ENCODE assay signal across 29 mouse cellular contexts in genomic region chr10:92675056-92675455, GRCm38 (mm10). TPM values are rescaled to one million over a fixed set of nuclear protein-coding genes. Genes with fewer than 3 reads are reported as not detected.
DNase-seq lines count a peak whose midpoint lies in the region; ATAC-seq and TF ChIP-seq lines count a peak whose summit lies in the region.
"Had no signal": no experiment of that assay in that cellular context is flagged by ENCODE, and none has a peak within 500 bp of the region (broad histone marks: within the 10 kb centered on the region; RNA-seq: fewer than 3 reads in every experiment).

No protein-coding gene starts in this region.

- no peaks in the 10 kb centered on the region for H3K4me1 ChIP-seq in heart, embryonic 12.5 days (replicated peaks)
- no peaks in the 10 kb centered on the region for H3K4me1 ChIP-seq in midbrain, postnatal 0 days (ENCODE audit: insufficient read depth, low read length)
- no peaks in the 10 kb centered on the region for H3K4me1 ChIP-seq in midbrain, embryonic 10.5 days
- H3K4me1 ChIP-seq: embryonic facial prominence, embryonic 12.5 days; forebrain, embryonic 12.5 days; heart, embryonic 15.5 days had no signal

- no peak for ATAC-seq in heart, embryonic 12.5 days (ENCODE audit: insufficient number of reproducible peaks, low FRiP score)
- ATAC-seq in midbrain, postnatal 0 days (ENCODE audit: low FRiP score), result no peak
- ATAC-seq: forebrain, embryonic 16.5 days; hindbrain, postnatal 0 days; inflammation-experienced regulatory T-cells, adult 6 months; intestine, embryonic 16.5 days; Patski had no signal

- no peak overlapping the region for H3K4me3 ChIP-seq in heart, embryonic 12.5 days
- no peak overlapping the region for H3K4me3 ChIP-seq in midbrain, postnatal 0 days (ENCODE audit: low read depth, low read length)
- H3K4me3 ChIP-seq in midbrain, embryonic 10.5 days, result no peak overlapping the region
- H3K4me3 ChIP-seq: embryonic facial prominence, embryonic 12.5 days; erythroblast, embryonic 14.5 days; forebrain, embryonic 12.5 days; gastrocnemius, adult 2 months; heart, embryonic 15.5 days had no signal

- 81% methylated on average over 4 of the region's 4 CpGs for WGBS in heart, embryonic 12.5 days
- 90% methylated on average over 4 of the region's 4 CpGs for WGBS in midbrain, postnatal 0 days
- WGBS in midbrain, embryonic 10.5 days, result 94% methylated on average over 4 of the region's 4 CpGs

- no peaks in the 10 kb centered on the region for H3K36me3 ChIP-seq in heart, embryonic 12.5 days
- H3K36me3 ChIP-seq in midbrain, postnatal 0 days (ENCODE audit: insufficient read depth, low read length), result no peaks in the 10 kb centered on the region
- no peaks in the 10 kb centered on the region for H3K36me3 ChIP-seq in midbrain, embryonic 10.5 days
- H3K36me3 ChIP-seq: embryonic facial prominence, embryonic 12.5 days; forebrain, embryonic 12.5 days; G1E; heart, embryonic 15.5 days had no signal

- TF ChIP-seq CTCF in midbrain, postnatal 0 days (IDR thresholded peaks at IDR 0.05), result no peak

- no peaks in the 10 kb centered on the region for H3K9me3 ChIP-seq in heart, embryonic 12.5 days (replicated peaks)
- no peaks in the 10 kb centered on the region for H3K9me3 ChIP-seq in midbrain, postnatal 0 days (ENCODE audit: low read length)
- H3K9me3 ChIP-seq in midbrain, embryonic 10.5 days (replicated peaks), result no peaks in the 10 kb centered on the region
- H3K9me3 ChIP-seq: embryonic facial prominence, embryonic 12.5 days; forebrain, embryonic 12.5 days; G1E; heart, embryonic 15.5 days had no signal

- H3K27ac ChIP-seq in heart, embryonic 12.5 days (ENCODE audit: poor library complexity, severe bottlenecking), result no peak overlapping the region
- H3K27ac ChIP-seq in midbrain, postnatal 0 days (ENCODE audit: low read depth, low read length), result no peak overlapping the region
- no peak overlapping the region for H3K27ac ChIP-seq in midbrain, embryonic 10.5 days (replicated peaks)
- H3K27ac ChIP-seq: embryonic facial prominence, embryonic 12.5 days; forebrain, embryonic 12.5 days; gastrocnemius, adult 2 months; heart, embryonic 15.5 days; hindbrain, embryonic 14.5 days; hindbrain, postnatal 0 days had no signal

- no peak overlapping the region for H3K4me2 ChIP-seq in heart, embryonic 12.5 days
- no peak overlapping the region for H3K4me2 ChIP-seq in midbrain, postnatal 0 days (ENCODE audit: low read depth, low read length, poor library complexity, severe bottlenecking)
- H3K4me2 ChIP-seq: embryonic facial prominence, embryonic 12.5 days; forebrain, embryonic 12.5 days; heart, embryonic 11.5 days; heart, embryonic 15.5 days; hindbrain, embryonic 14.5 days had no signal

- intact Hi-C loops in heart, postnatal 10 days (cut with DNase I), result no loop called here

- no peaks in the 10 kb centered on the region for H3K27me3 ChIP-seq in heart, embryonic 12.5 days (replicated peaks)
- H3K27me3 ChIP-seq in midbrain, postnatal 0 days (ENCODE audit: insufficient read depth, low read length), result no peaks in the 10 kb centered on the region
- no peaks in the 10 kb centered on the region for H3K27me3 ChIP-seq in midbrain, embryonic 10.5 days (ENCODE audit: low read depth, poor library complexity, severe bottlenecking)
- H3K27me3 ChIP-seq: CH12.LX; embryonic facial prominence, embryonic 12.5 days; forebrain, embryonic 12.5 days; heart, embryonic 15.5 days; Patski had no signal

- H3K9ac ChIP-seq in heart, embryonic 12.5 days, result no peak overlapping the region
- no peak overlapping the region for H3K9ac ChIP-seq in midbrain, postnatal 0 days (replicated peaks; ENCODE audit: low read length, poor library complexity, severe bottlenecking)
- H3K9ac ChIP-seq: embryonic facial prominence, embryonic 12.5 days; forebrain, embryonic 12.5 days; heart, embryonic 15.5 days; hindbrain, embryonic 14.5 days had no signal

- peak; percentile 49 to 55 for DNase-seq in cerebellum, postnatal 14 days
- no peak for DNase-seq in cerebellum, adult 9-10 months
- DNase-seq in heart, postnatal 10 days, result peak; percentile 14 to 17
- DNase-seq in midbrain, postnatal 0 days (ENCODE audit: low spot score), result peak; percentile 30
- DNase-seq in midbrain, embryonic 10.5 days (ENCODE audit: low spot score), result no peak
- DNase-seq in lung, adult 18-20 months, result no peak
- DNase-seq: adrenal gland, postnatal 10 days; adrenal gland, postnatal 36 days; B cell, adult 2 months; cerebellum, adult 18-20 months; cerebellum, adult 9-11 months; gastrocnemius, adult 2 months; gastrocnemius, postnatal 14 days; heart, adult 11 months; heart, postnatal 4 days had no signal

RNA-seq across cellular contexts. Expression of gene Nedd1, which starts 47.2 kb away (rescaled TPM):
- total RNA-seq in heart, postnatal 10 days (2021), result 10 to 100 TPM; 19.2 to 20.7 TPM
- 52.3 and 55.0 TPM in 2 replicates for polyA plus RNA-seq in heart, embryonic 12.5 days (2016; fragmentation: Nextera tagmentation; extraction: Ambion mirVana)
- 7.6 and 7.8 TPM in 2 replicates for total RNA-seq in midbrain, postnatal 0 days (2014; rRNA removed)
- 4.4 and 7.0 TPM in 2 replicates for polyA plus RNA-seq in midbrain, postnatal 0 days (2015; fragmentation: Nextera tagmentation; extraction: Ambion mirVana)
- polyA plus RNA-seq in midbrain, embryonic 10.5 days (2016; fragmentation: Nextera tagmentation; extraction: Ambion mirVana), result 57.8 and 62.7 TPM in 2 replicates

Comparison
In these comparisons a context has a peak if more than half of its experiments do, and no peak if none do; other contexts are left out.
1. DNase-seq: peak in cerebellum, postnatal 14 days (2 of 2), heart, postnatal 10 days (2 of 2) and midbrain, postnatal 0 days (single experiment); none in cerebellum, adult 9-10 months (single experiment), midbrain, embryonic 10.5 days (single experiment) and lung, adult 18-20 months (0 of 2).